Mouse (Mus musculus) C2C12 (cell line): ENCODE measurements at regions not wholly inside any gene's neighbourhood (a gene's known extent, or its start where the extent isn't known, plus 50 kb on each side); places are given as distances from the start of the nearest gene placed in this dataset.

ENCODE experiments used
- H3K27me3 ChIP-seq: one replicate; pipeline ENCODE4 v1.6.1; 2011; ENCODE audit not compliant: control insufficient read depth, insufficient read depth, insufficient read length
- H3K36me3 ChIP-seq: one replicate; pipeline ENCODE4 v1.6.1; 2011; ENCODE audit not compliant: control insufficient read depth, insufficient read depth
- H3K4me3 ChIP-seq: one replicate; pipeline ENCODE4 v1.5.1; 2011; ENCODE audit warnings: mild to moderate bottlenecking, control low read depth; ENCODE audit not compliant: poor library complexity, insufficient read depth, severe bottlenecking
- H3K79me2 ChIP-seq: one replicate; pipeline ENCODE4 v1.6.1; 2011; ENCODE audit not compliant: control insufficient read depth, insufficient read depth
- H3K79me3 ChIP-seq: one replicate; pipeline ENCODE4 v1.6.1; 2011; ENCODE audit warnings: low read depth, control low read depth
- H3ac ChIP-seq: one replicate; pipeline ENCODE3; 2011; ENCODE audit warnings: low read depth; ENCODE audit not compliant: control insufficient read depth, insufficient read length
- CEBPB ChIP-seq: IDR thresholded peaks from one replicate; pipeline ENCODE4 v1.6.1; 2011; ENCODE audit warnings: low read depth, mild to moderate bottlenecking, control low read depth, moderate library complexity
- CTCF ChIP-seq: IDR thresholded peaks from one replicate; pipeline ENCODE4 v1.5.1; 2011; ENCODE audit not compliant: control insufficient read depth, insufficient read depth, insufficient read length
- FOSL1 ChIP-seq: IDR thresholded peaks from one replicate; pipeline ENCODE4 v1.8.0; 2011; ENCODE audit warnings: mild to moderate bottlenecking, low read length; ENCODE audit not compliant: poor library complexity, insufficient read depth, severe bottlenecking
- MAX ChIP-seq: IDR thresholded peaks from one replicate; pipeline ENCODE4 v1.6.1; 2011; ENCODE audit warnings: mild to moderate bottlenecking, control low read depth
- MYOD1 ChIP-seq: IDR thresholded peaks from one replicate; pipeline ENCODE4 v1.6.1; 2011; ENCODE audit warnings: low read depth; ENCODE audit not compliant: control insufficient read depth, insufficient read length
- MYOG ChIP-seq: IDR thresholded peaks from one replicate; pipeline ENCODE4 v1.6.1; 2011; ENCODE audit not compliant: control insufficient read depth, insufficient read length; ENCODE audit errors: extremely low read depth
- USF1 ChIP-seq: IDR thresholded peaks from one replicate; pipeline ENCODE4 v1.6.1; 2011; ENCODE audit warnings: low read depth, mild to moderate bottlenecking, control low read depth, moderate library complexity

- H3K4me3 ChIP-seq, result no peak overlapping the region
- H3K79me3 ChIP-seq, result no peaks in the 10 kb centered on the region
- no peaks in the 10 kb centered on the region for H3K79me2 ChIP-seq
- H3K36me3 ChIP-seq, result no peaks in the 10 kb centered on the region
- H3K27me3 ChIP-seq, result no peaks in the 10 kb centered on the region
- TF ChIP-seq FOSL1 (no peak), CEBPB (no peak), MYOG (no peak), CTCF (no peak), MAX (no peak), USF1 (no peak), MYOD1 (no peak)
- no peak overlapping the region for H3ac ChIP-seq
Observed at GRCm38 (mm10) chr17:60180646-60181045, 1167.5 kb upstream of the Nudt12 start.

GRCm38 (mm10) chr17:60165592-60165991 lies 1152.4 kb upstream of the Nudt12 start:
- Histone ChIP-seq H3K4me3 (no peak overlapping the region), H3K27me3 (no peaks in the 10 kb centered on the region), H3K79me2 (no peaks in the 10 kb centered on the region), H3ac (no peak overlapping the region), H3K79me3 (no peaks in the 10 kb centered on the region), H3K36me3 (no peaks in the 10 kb centered on the region)
- no peak for TF ChIP-seq MYOD1
- TF ChIP-seq FOSL1, result no peak
- TF ChIP-seq CEBPB, result no peak
- TF ChIP-seq MYOG, result no peak
- TF ChIP-seq MAX, result no peak
- TF ChIP-seq CTCF, result no peak
- TF ChIP-seq USF1, result no peak

GRCm38 (mm10) chr17:60130589-60130988 lies 1117.4 kb upstream of the Nudt12 start:
- H3K36me3 ChIP-seq, result no peaks in the 10 kb centered on the region
- H3ac ChIP-seq, result no peak overlapping the region
- H3K79me2 ChIP-seq, result no peaks in the 10 kb centered on the region
- no peak overlapping the region for H3K4me3 ChIP-seq
- no peak for TF ChIP-seq MYOD1
- no peak for TF ChIP-seq USF1
- no peak for TF ChIP-seq CEBPB
- no peak for TF ChIP-seq MAX
- no peak for TF ChIP-seq FOSL1
- TF ChIP-seq MYOG, result no peak
- TF ChIP-seq CTCF, result no peak
- H3K79me3 ChIP-seq, result no peaks in the 10 kb centered on the region
- no peaks in the 10 kb centered on the region for H3K27me3 ChIP-seq

- Histone ChIP-seq H3K79me3 (no peaks in the 10 kb centered on the region), H3ac (no peak overlapping the region), H3K27me3 (no peaks in the 10 kb centered on the region), H3K36me3 (no peaks in the 10 kb centered on the region), H3K79me2 (no peaks in the 10 kb centered on the region), H3K4me3 (no peak overlapping the region)
- TF ChIP-seq MYOD1, result no peak
- no peak for TF ChIP-seq CTCF
- no peak for TF ChIP-seq MAX
- no peak for TF ChIP-seq MYOG
- TF ChIP-seq CEBPB, result no peak
- TF ChIP-seq FOSL1, result no peak
- no peak for TF ChIP-seq USF1
Observed at GRCm38 (mm10) chr17:60098763-60099162, 1085.6 kb upstream of the Nudt12 start.
